Mouse (Mus musculus): ENCODE measurements around the gene 2200002J24Rik. TPM values are rescaled to one million over a fixed set of nuclear protein-coding genes. Genes with fewer than 3 reads are reported as not detected.
A peak's percentile ranks its signal among the peaks of the same experiment; 100 is the strongest.

2200002J24Rik gene
- polyA plus RNA-seq (2015; fragmentation: Nextera tagmentation; extraction: Ambion mirVana): 3.2 and 4.7 TPM in 2 replicates

- 34% methylated on average over 9 of the region's 9 CpGs for WGBS
- no peak within 1 kb of the TSS for H3K9ac ChIP-seq
- H3K27ac ChIP-seq: no peak within 1 kb of the TSS
- H3K4me2 ChIP-seq (replicated peaks): no peak within 1 kb of the TSS
- peaks cover 9% of the 10 kb centered on the region; the same call in 1 of the 2 replicates for H3K4me1 ChIP-seq (replicated peaks)
- no peaks in the 10 kb centered on the region for H3K9me3 ChIP-seq
- H3K4me3 ChIP-seq (replicated peaks): no peak within 1 kb of the TSS
- peak; percentile 93 for ATAC-seq
- H3K36me3 ChIP-seq: no peaks in the 10 kb centered on the region
- no peaks in the 10 kb centered on the region for H3K27me3 ChIP-seq (replicated peaks)
These were observed at the start of gene 2200002J24Rik for GRCm38 (mm10) chr7:30698589-30698988. TSS of gene 2200002J24Rik (plus strand) at chr7:30698926.

GRCm38 (mm10) chr7:30649591-30650540, 48.9 kb upstream of the 2200002J24Rik start, which contains the start of gene Rbm42:
TSS of gene Rbm42 (minus strand) at chr7:30650317.
- H3K36me3 ChIP-seq: peaks cover 25% of the 10 kb centered on the region
- no peaks in the 10 kb centered on the region for H3K9me3 ChIP-seq
- H3K27ac ChIP-seq: peak within 1 kb of the TSS; percentile 64; the same call in 1 of the 2 replicates
- peak within 1 kb of the TSS; percentile 98 for H3K9ac ChIP-seq
- H3K4me3 ChIP-seq (replicated peaks): peak within 1 kb of the TSS; percentile 89
- ATAC-seq: peak; percentile 100
- no peaks in the 10 kb centered on the region for H3K27me3 ChIP-seq (replicated peaks)
- H3K4me1 ChIP-seq (replicated peaks): peaks cover 5% of the 10 kb centered on the region
- peak within 1 kb of the TSS; percentile 87 for H3K4me2 ChIP-seq (replicated peaks)
- WGBS: 1% methylated on average over 59 of the region's 59 CpGs

GRCm38 (mm10) chr7:30664529-30665200, 34.1 kb upstream of the 2200002J24Rik start, which contains the start of gene Haus5:
TSS of gene Haus5 (minus strand) at chr7:30664994.
- H3K27ac ChIP-seq: no peak within 1 kb of the TSS
- H3K4me3 ChIP-seq (replicated peaks): peak within 1 kb of the TSS; percentile 77
- H3K36me3 ChIP-seq: peaks cover 11% of the 10 kb centered on the region; the same call in 1 of the 2 replicates
- no peaks in the 10 kb centered on the region for H3K27me3 ChIP-seq (replicated peaks)
- WGBS: under 1% methylated on average over 34 of the region's 34 CpGs
- ATAC-seq: peak; percentile 94
- H3K9ac ChIP-seq: peak within 1 kb of the TSS; percentile 82
- peaks cover 5% of the 10 kb centered on the region for H3K4me1 ChIP-seq (replicated peaks)
- peak within 1 kb of the TSS; percentile 85 for H3K4me2 ChIP-seq (replicated peaks)
- no peaks in the 10 kb centered on the region for H3K9me3 ChIP-seq

GRCm38 (mm10) chr7:30665321-30665720, 33.4 kb upstream of the 2200002J24Rik start:
- peak overlapping the region; percentile 77 for H3K4me3 ChIP-seq (replicated peaks)
- H3K4me1 ChIP-seq (replicated peaks): peaks cover 5% of the 10 kb centered on the region
- peaks cover 7% of the 10 kb centered on the region; the same call in 1 of the 2 replicates for H3K36me3 ChIP-seq
- H3K9ac ChIP-seq: peak overlapping the region; percentile 82
- H3K4me2 ChIP-seq (replicated peaks): peak overlapping the region; percentile 85
- no peak overlapping the region for H3K27ac ChIP-seq
- no peaks in the 10 kb centered on the region for H3K9me3 ChIP-seq
- WGBS: 5% methylated on average over 11 of the region's 11 CpGs
- ATAC-seq: peak; percentile 54
- H3K27me3 ChIP-seq (replicated peaks): no peaks in the 10 kb centered on the region

GRCm38 (mm10) chr7:30669229-30669628, 29.5 kb upstream of the 2200002J24Rik start:
- Histone ChIP-seq H3K9me3 (no peaks in the 10 kb centered on the region), H3K27ac (no peak overlapping the region), H3K9ac (no peak overlapping the region), H3K4me3 (replicated peaks) (no peak overlapping the region), H3K4me2 (replicated peaks) (no peak overlapping the region), H3K27me3 (replicated peaks) (no peaks in the 10 kb centered on the region), H3K4me1 (replicated peaks) (peaks cover 5% of the 10 kb centered on the region), H3K36me3 (no peaks in the 10 kb centered on the region)
- no peak for ATAC-seq
- 37% methylated on average over 3 of the region's 3 CpGs for WGBS

- 72% methylated on average over 9 of the region's 9 CpGs for WGBS
- no peaks in the 10 kb centered on the region for H3K9me3 ChIP-seq
- no peak within 1 kb of the TSS for H3K4me2 ChIP-seq (replicated peaks)
- no peaks in the 10 kb centered on the region for H3K36me3 ChIP-seq
- no peaks in the 10 kb centered on the region for H3K27me3 ChIP-seq (replicated peaks)
- H3K9ac ChIP-seq: no peak within 1 kb of the TSS
- no peak within 1 kb of the TSS for H3K4me3 ChIP-seq (replicated peaks)
- ATAC-seq: no peak
- no peak within 1 kb of the TSS for H3K27ac ChIP-seq
- no peaks in the 10 kb centered on the region for H3K4me1 ChIP-seq (replicated peaks)
These were observed 27.2 kb upstream of the 2200002J24Rik start, which contains the start of gene Pmis2 for GRCm38 (mm10) chr7:30671480-30671879. TSS of gene Pmis2 (minus strand) at chr7:30671605.

GRCm38 (mm10) chr7:30678263-30678975, 20.3 kb upstream of the 2200002J24Rik start:
- WGBS: 61% methylated on average over 5 of the region's 5 CpGs
- no peak overlapping the region for H3K4me2 ChIP-seq (replicated peaks)
- no peak for ATAC-seq
- no peak overlapping the region for H3K4me3 ChIP-seq (replicated peaks)
- H3K36me3 ChIP-seq: no peaks in the 10 kb centered on the region
- no peaks in the 10 kb centered on the region for H3K9me3 ChIP-seq
- H3K27me3 ChIP-seq (replicated peaks): no peaks in the 10 kb centered on the region
- H3K27ac ChIP-seq: no peak overlapping the region
- H3K9ac ChIP-seq: no peak overlapping the region
- H3K4me1 ChIP-seq (replicated peaks): no peaks in the 10 kb centered on the region

- Histone ChIP-seq H3K36me3 (no peaks in the 10 kb centered on the region), H3K9ac (no peak overlapping the region), H3K9me3 (no peaks in the 10 kb centered on the region), H3K27me3 (replicated peaks) (no peaks in the 10 kb centered on the region), H3K4me3 (replicated peaks) (no peak overlapping the region), H3K4me1 (replicated peaks) (no peaks in the 10 kb centered on the region), H3K27ac (no peak overlapping the region), H3K4me2 (replicated peaks) (no peak overlapping the region)
- WGBS: 67% methylated on average over 5 of the region's 5 CpGs
- no peak for ATAC-seq
These were observed 16.8 kb upstream of the 2200002J24Rik start for GRCm38 (mm10) chr7:30681897-30682296.

GRCm38 (mm10) chr7:30683425-30683824, 15.3 kb upstream of the 2200002J24Rik start:
- 74% methylated on average over 2 of the region's 2 CpGs for WGBS
- H3K36me3 ChIP-seq: no peaks in the 10 kb centered on the region
- H3K4me1 ChIP-seq (replicated peaks): no peaks in the 10 kb centered on the region
- H3K9ac ChIP-seq: no peak overlapping the region
- no peaks in the 10 kb centered on the region for H3K9me3 ChIP-seq
- H3K4me2 ChIP-seq (replicated peaks): no peak overlapping the region
- no peak overlapping the region for H3K27ac ChIP-seq
- no peak for ATAC-seq
- H3K27me3 ChIP-seq (replicated peaks): 0 out of 2 replicates have a peak, but pooled peaks cover 3% of the 10 kb centered on the region
- H3K4me3 ChIP-seq (replicated peaks): no peak overlapping the region

- Histone ChIP-seq H3K27ac (no peak overlapping the region), H3K4me1 (replicated peaks) (no peaks in the 10 kb centered on the region), H3K4me2 (replicated peaks) (no peak overlapping the region), H3K36me3 (no peaks in the 10 kb centered on the region), H3K27me3 (replicated peaks) (0 out of 2 replicates have a peak, but pooled peaks cover 3% of the 10 kb centered on the region), H3K9me3 (no peaks in the 10 kb centered on the region), H3K4me3 (replicated peaks) (no peak overlapping the region), H3K9ac (no peak overlapping the region)
- ATAC-seq: peak; percentile 43; the same call in 1 of the 2 replicates
- WGBS: 71% methylated on average over 6 of the region's 6 CpGs
These were observed 10.4 kb upstream of the 2200002J24Rik start for GRCm38 (mm10) chr7:30688325-30688724.

- H3K36me3 ChIP-seq: no peaks in the 10 kb centered on the region
- H3K27me3 ChIP-seq (replicated peaks): no peaks in the 10 kb centered on the region
- no peak overlapping the region for H3K27ac ChIP-seq
- H3K9me3 ChIP-seq: no peaks in the 10 kb centered on the region
- no peak overlapping the region for H3K4me3 ChIP-seq (replicated peaks)
- H3K4me2 ChIP-seq (replicated peaks): no peak overlapping the region
- H3K4me1 ChIP-seq (replicated peaks): peaks cover 9% of the 10 kb centered on the region; the same call in 1 of the 2 replicates
- H3K9ac ChIP-seq: no peak overlapping the region
- ATAC-seq: peak; percentile 29; the same call in 1 of the 2 replicates
- WGBS: 53% methylated on average over 5 of the region's 5 CpGs
These were observed 625 bp upstream of the 2200002J24Rik start for GRCm38 (mm10) chr7:30698101-30698500.
